Mouse (Mus musculus) c-Kit-positive CD71-positive TER-119-positive erythroid progenitor cells, embryonic 14.5 days (primary cell): Measurements from ENCODE around the gene Acox1.

ENCODE experiments used
- DNase-seq: peaks from one replicate; pipeline ENCODE4 v3.0.0-alpha.2; 2013; ENCODE audit warnings: low spot score

The Acox1 gene

GRCm38 (mm10) chr11:116198639-116199531 lies at the start of gene Acox1, which contains the start of gene Ten1:
TSS of gene Acox1 (minus strand) at chr11:116199045.
TSS of gene Ten1 (plus strand) at chr11:116198855.
- peak; percentile 91 for DNase-seq

GRCm38 (mm10) chr11:116247502-116248222 lies 48.8 kb upstream of the Acox1 start:
- DNase-seq = no peak

- no peak for DNase-seq
Measured at GRCm38 (mm10) chr11:116245616-116246015, 46.8 kb upstream of the Acox1 start.

- DNase-seq = no peak
Measured at GRCm38 (mm10) chr11:116244580-116244979, 45.7 kb upstream of the Acox1 start.

- DNase-seq = no peak
Measured at GRCm38 (mm10) chr11:116241744-116242235, 42.9 kb upstream of the Acox1 start.

GRCm38 (mm10) chr11:116239797-116240196 lies 41.0 kb upstream of the Acox1 start:
- DNase-seq = no peak

GRCm38 (mm10) chr11:116237742-116238395 lies 39.0 kb upstream of the Acox1 start, which contains the start of gene Evpl:
TSS of gene Evpl (minus strand) at chr11:116238077.
- no peak for DNase-seq

- DNase-seq = no peak
Measured at GRCm38 (mm10) chr11:116234901-116235300, 36.1 kb upstream of the Acox1 start.

GRCm38 (mm10) chr11:116232427-116232826 lies 33.6 kb upstream of the Acox1 start:
- DNase-seq = no peak

- DNase-seq = no peak
Measured at GRCm38 (mm10) chr11:116228699-116229098, 29.9 kb upstream of the Acox1 start.

GRCm38 (mm10) chr11:116226414-116226813 lies 27.6 kb upstream of the Acox1 start:
- DNase-seq = peak; percentile 80

- no peak for DNase-seq
Measured at GRCm38 (mm10) chr11:116222740-116223059, 23.9 kb upstream of the Acox1 start.

GRCm38 (mm10) chr11:116221931-116222739 lies 23.3 kb upstream of the Acox1 start:
- DNase-seq = no peak

GRCm38 (mm10) chr11:116219885-116220284 lies 21.0 kb upstream of the Acox1 start:
- DNase-seq = peak; percentile 36

- DNase-seq = no peak
Measured at GRCm38 (mm10) chr11:116218737-116219400, 20.0 kb upstream of the Acox1 start.

- DNase-seq = no peak
Measured at GRCm38 (mm10) chr11:116218263-116218662, 19.4 kb upstream of the Acox1 start.

- no peak for DNase-seq
Measured at GRCm38 (mm10) chr11:116216549-116216948, 17.7 kb upstream of the Acox1 start.

- no peak for DNase-seq
Measured at GRCm38 (mm10) chr11:116215991-116216390, 17.1 kb upstream of the Acox1 start.

- no peak for DNase-seq
Measured at GRCm38 (mm10) chr11:116215181-116215580, 16.3 kb upstream of the Acox1 start.

GRCm38 (mm10) chr11:116213877-116214510 lies 15.1 kb upstream of the Acox1 start:
- DNase-seq = no peak
